20 mouse cellular contexts compared by ENCODE assay signal in genomic region chr6:48674291-48675058, GRCm38 (mm10). TPM values are rescaled to one million over a fixed set of nuclear protein-coding genes. Genes with fewer than 3 reads are reported as not detected.
DNase-seq lines count a peak whose midpoint lies in the region; ATAC-seq and TF ChIP-seq lines count a peak whose summit lies in the region.
"Had no signal": no experiment of that assay in that cellular context is flagged by ENCODE, and none has a peak within 500 bp of the region (broad histone marks: within the 10 kb centered on the region; RNA-seq: fewer than 3 reads in every experiment).

No protein-coding gene starts in this region.

- H3K79me2 ChIP-seq in CH12.LX (replicated peaks; ENCODE audit: control insufficient read depth, extremely low read depth, insufficient read depth, poor library complexity, severe bottlenecking), result peaks cover 20% of the 10 kb centered on the region
- no peaks in the 10 kb centered on the region for H3K79me2 ChIP-seq in heart, adult 2 months (replicated peaks; ENCODE audit: control insufficient read depth, insufficient read depth, low read length)

- dilution Hi-C loops in CH12.LX (cut with MboI; ENCODE audit: extremely low pct_ligation_motif_present, extremely low pct_unique_long_range_greater_than_20kb, low sequenced_read_pairs), result no loop called here

- no peak; the same call in 1 of the 2 replicates for TF ChIP-seq POLR2A in spleen, adult 2 months (IDR thresholded peaks at IDR 0.05; ENCODE audit: low read depth, low read length)
- peak; percentile 49 for TF ChIP-seq POLR2A in CH12.LX (IDR thresholded peaks at IDR 0.05; ENCODE audit: low read depth, low read length)
- no peak for TF ChIP-seq POLR2A in bone marrow, adult 2 months (IDR thresholded peaks at IDR 0.05; ENCODE audit: borderline replicate concordance, control insufficient read depth, low read depth, low read length)
- no peak for TF ChIP-seq POLR2A in heart, adult 2 months (IDR thresholded peaks at IDR 0.05; ENCODE audit: insufficient read depth, low read depth, low read length)

- TF ChIP-seq RAD21 in CH12.LX (IDR thresholded peaks at IDR 0.05; ENCODE audit: low read depth, low read length), result no peak; the same call in 1 of the 2 replicates

- H3K9me3 ChIP-seq in CH12.LX (replicated peaks; ENCODE audit: low read length), result peaks cover 4% of the 10 kb centered on the region
- H3K9me3 ChIP-seq in forebrain, embryonic 14.5 days (replicated peaks; ENCODE audit: control insufficient read depth, low read length), result no peaks in the 10 kb centered on the region
- H3K9me3 ChIP-seq: G1E; heart, embryonic 12.5 days; liver, embryonic 13.5 days; neural tube, embryonic 13.5 days had no signal

- no peak for TF ChIP-seq EP300 in CH12.LX (IDR thresholded peaks at IDR 0.05; ENCODE audit: low read length)
- no peak for TF ChIP-seq EP300 in heart, adult 2 months (IDR thresholded peaks at IDR 0.05; ENCODE audit: insufficient read depth, low read depth, low read length)

- in situ Hi-C loops in CH12.LX (cut with MboI; ENCODE audit: low pct_ligation_motif_present, low pct_unique_long_range_greater_than_20kb, low sequenced_read_pairs), result no loop called here

- no peak overlapping the region; the same call in 1 of the 2 replicates for H3K4me3 ChIP-seq in spleen, adult 2 months (ENCODE audit: extremely low read depth, insufficient read depth, insufficient read length)
- H3K4me3 ChIP-seq in CH12.LX (replicated peaks in 1 of 3; ENCODE audit: low read depth in 2 of 3, low read length in 2 of 3, poor library complexity in 1 of 3), result peak overlapping the region; percentile 20 to 34 (median 28)
- no peak overlapping the region for H3K4me3 ChIP-seq in bone marrow, adult 2 months (replicated peaks; ENCODE audit: control insufficient read depth, low read depth, low read length)
- H3K4me3 ChIP-seq in forebrain, embryonic 14.5 days (ENCODE audit: low read depth, low read length), result no peak overlapping the region
- no peak overlapping the region for H3K4me3 ChIP-seq in heart, adult 2 months
- H3K4me3 ChIP-seq: gastrocnemius, adult 2 months; heart, embryonic 12.5 days; liver, embryonic 13.5 days; neural tube, embryonic 13.5 days had no signal

- H3K4me1 ChIP-seq in spleen, adult 2 months (ENCODE audit: control insufficient read depth, insufficient read depth, insufficient read length), result peaks cover 19% of the 10 kb centered on the region
- peaks cover 13 to 50% of the 10 kb centered on the region in 2 experiments for H3K4me1 ChIP-seq in CH12.LX (ENCODE audit: control insufficient read depth in 1 of 2, insufficient read depth in 2 of 2)
- H3K4me1 ChIP-seq in bone marrow, adult 2 months (ENCODE audit: control insufficient read depth, insufficient read depth, low read length), result peaks cover 6% of the 10 kb centered on the region; the same call in 1 of the 2 replicates
- no peaks in the 10 kb centered on the region for H3K4me1 ChIP-seq in forebrain, embryonic 14.5 days (ENCODE audit: control insufficient read depth, insufficient read depth, low read length)
- H3K4me1 ChIP-seq in heart, adult 2 months (ENCODE audit: control insufficient read depth, insufficient read depth, low read length), result no peaks in the 10 kb centered on the region; the same call in 1 of the 2 replicates
- H3K4me1 ChIP-seq: neural tube, embryonic 13.5 days had no signal

- no peaks in the 10 kb centered on the region for H3K27me3 ChIP-seq in spleen, adult 2 months (ENCODE audit: control insufficient read depth, insufficient read depth, low read length)
- H3K27me3 ChIP-seq in CH12.LX (replicated peaks), result no peaks in the 10 kb centered on the region
- H3K27me3 ChIP-seq in forebrain, embryonic 14.5 days (replicated peaks; ENCODE audit: control insufficient read depth, insufficient read depth, low read length), result no peaks in the 10 kb centered on the region
- H3K27me3 ChIP-seq in heart, adult 2 months (ENCODE audit: control insufficient read depth, insufficient read depth, low read length), result no peaks in the 10 kb centered on the region
- H3K27me3 ChIP-seq: heart, embryonic 12.5 days; liver, embryonic 13.5 days; neural tube, embryonic 13.5 days had no signal

- TF ChIP-seq CTCF in spleen, adult 2 months (IDR thresholded peaks at IDR 0.05; ENCODE audit: extremely low read depth, insufficient read depth, insufficient read length, insufficient replicate concordance), result no peak
- TF ChIP-seq CTCF in CH12.LX (conservative IDR thresholded peaks at IDR 0.05 in 1 of 2, IDR thresholded peaks at IDR 0.05 in 1 of 2; ENCODE audit: low read depth in 2 of 2, low read length in 2 of 2), result no peak
- no peak for TF ChIP-seq CTCF in bone marrow, adult 2 months (IDR thresholded peaks at IDR 0.05; ENCODE audit: control insufficient read depth, insufficient read depth, low read length)
- TF ChIP-seq CTCF in heart, adult 2 months (IDR thresholded peaks at IDR 0.05), result no peak

- intact Hi-C loops in heart, adult 2 months (cut with DNase I), result no loop called here

- peaks cover 3% of the 10 kb centered on the region; the same call in 1 of the 2 replicates for H3K36me3 ChIP-seq in spleen, adult 2 months (ENCODE audit: control insufficient read depth, insufficient read depth, low read length)
- peaks cover 0 to 6% of the 10 kb centered on the region in 2 experiments for H3K36me3 ChIP-seq in CH12.LX (replicated peaks in 1 of 2; ENCODE audit: control insufficient read depth in 1 of 2, insufficient read depth in 1 of 2, low read length in 1 of 2)
- H3K36me3 ChIP-seq in forebrain, embryonic 14.5 days (ENCODE audit: control insufficient read depth, insufficient read depth, low read length), result no peaks in the 10 kb centered on the region
- H3K36me3 ChIP-seq in heart, adult 2 months (ENCODE audit: control insufficient read depth, insufficient read depth, low read length), result no peaks in the 10 kb centered on the region
- H3K36me3 ChIP-seq: heart, embryonic 12.5 days; neural tube, embryonic 13.5 days had no signal

- peak overlapping the region; percentile 66 for H3K4me2 ChIP-seq in CH12.LX (ENCODE audit: insufficient read depth, low read depth, poor library complexity, severe bottlenecking)
- no peak overlapping the region for H3K4me2 ChIP-seq in forebrain, embryonic 14.5 days (ENCODE audit: low read length)
- H3K4me2 ChIP-seq: heart, embryonic 12.5 days; neural tube, embryonic 13.5 days had no signal

- no peak for ATAC-seq in forebrain, embryonic 14.5 days
- ATAC-seq: forebrain, embryonic 16.5 days had no signal

- DNase-seq in spleen, adult 2 months (ENCODE audit: low read depth in 1 of 2, low spot score in 2 of 2), result no peak
- no peak for DNase-seq in spleen, postnatal 4 days (ENCODE audit: low spot score in 2 of 2)
- no peak for DNase-seq in CH12.LX (ENCODE audit: extremely low read depth)
- DNase-seq in thymus, postnatal 25 days, result peak; percentile 50
- DNase-seq in forebrain, embryonic 14.5 days (ENCODE audit: low spot score), result no peak
- DNase-seq in heart, adult 2 months, result no peak
- DNase-seq: adrenal gland, postnatal 36 days; cerebellum, postnatal 14 days; gastrocnemius, adult 2 months; heart, postnatal 4 days; kidney, postnatal 4 days; layer of hippocampus, postnatal 36 days; liver, embryonic 13.5 days; lung, postnatal 10 days had no signal

- peak overlapping the region; percentile 78 for H3K9ac ChIP-seq in CH12.LX (ENCODE audit: insufficient read depth, low read depth)
- H3K9ac ChIP-seq in forebrain, embryonic 14.5 days (ENCODE audit: low read length), result no peak overlapping the region
- no peak overlapping the region for H3K9ac ChIP-seq in heart, adult 2 months (ENCODE audit: low read depth, low read length)
- H3K9ac ChIP-seq: heart, embryonic 12.5 days; liver, embryonic 13.5 days; neural tube, embryonic 13.5 days had no signal

- peak overlapping the region; percentile 95 for H3K27ac ChIP-seq in spleen, adult 2 months (ENCODE audit: insufficient read depth, low read length)
- H3K27ac ChIP-seq in CH12.LX (ENCODE audit: insufficient read depth, low read depth), result peak overlapping the region; percentile 97
- H3K27ac ChIP-seq in bone marrow, adult 2 months (ENCODE audit: control insufficient read depth, insufficient read depth, low read depth, low read length, poor library complexity), result peak overlapping the region; percentile 77; the same call in 1 of the 2 replicates
- H3K27ac ChIP-seq in forebrain, embryonic 14.5 days (ENCODE audit: low read depth, low read length), result no peak overlapping the region
- no peak overlapping the region for H3K27ac ChIP-seq in heart, adult 2 months
- H3K27ac ChIP-seq: gastrocnemius, adult 2 months; neural tube, embryonic 13.5 days had no signal

- 71% methylated on average over 9 of the region's 9 CpGs for WGBS in spleen, adult 2 months
- 80% methylated on average over 9 of the region's 9 CpGs for WGBS in bone marrow, adult 2 months
- 95% methylated on average over 9 of the region's 9 CpGs for WGBS in forebrain, embryonic 14.5 days
- WGBS in heart, adult 2 months, result 92% methylated on average over 9 of the region's 9 CpGs

RNA-seq across cellular contexts. Expression of gene Gimap9, which starts 1.5 kb away (rescaled TPM):
- polyA plus RNA-seq in spleen, adult 2 months (2012; rRNA removed), result 9.9 and 10.4 TPM in 2 replicates
- total RNA-seq in CH12.LX (2012; rRNA removed) (31.0 and 38.5 TPM in 2 replicates), CH12.LX (2014; rRNA removed) (75.1 and 83.9 TPM in 2 replicates)
- 43.4 and 46.1 TPM in 2 replicates for polyA plus RNA-seq in CH12.LX (2012; ENCODE audit: insufficient read length, low read depth)
- polyA plus RNA-seq in bone marrow, adult 2 months (2011; ENCODE audit: insufficient read depth, insufficient read length, low replicate concordance, missing spikeins), result 13.5 and 26.0 TPM in 2 replicates
- 1.5 and 2.2 TPM in 2 replicates for polyA plus RNA-seq in forebrain, embryonic 14.5 days (2014; fragmentation: Nextera tagmentation; extraction: Ambion mirVana)
- 1 to 10 TPM; 3.1 to 3.4 TPM for total RNA-seq in heart, adult 2 months (2021)
- polyA plus RNA-seq in heart, adult 2 months (2012; rRNA removed), result 1.8 and 3.7 TPM in 2 replicates

RNA-seq across cellular contexts. Expression of gene Gimap4, which starts 9.9 kb away (rescaled TPM):
- polyA plus RNA-seq in spleen, adult 2 months (2012; rRNA removed), result 66.3 and 73.5 TPM in 2 replicates
- 113 and 144 TPM in 2 replicates for total RNA-seq in CH12.LX (2012; rRNA removed)
- 264 and 316 TPM in 2 replicates for total RNA-seq in CH12.LX (2014; rRNA removed)
- polyA plus RNA-seq in CH12.LX (2012; ENCODE audit: insufficient read length, low read depth), result 203 and 274 TPM in 2 replicates
- polyA plus RNA-seq in bone marrow, adult 2 months (2011; ENCODE audit: insufficient read depth, insufficient read length, low replicate concordance, missing spikeins), result 20.7 and 41.0 TPM in 2 replicates
- polyA plus RNA-seq in forebrain, embryonic 14.5 days (2014; fragmentation: Nextera tagmentation; extraction: Ambion mirVana), result 1.2 and 1.9 TPM in 2 replicates
- total RNA-seq in heart, adult 2 months (2021), result 10 to 100 TPM; 22.4 to 25.3 TPM
- 28.1 and 42.1 TPM in 2 replicates for polyA plus RNA-seq in heart, adult 2 months (2012; rRNA removed)
- total RNA-seq: G1E had no signal
- polyA plus RNA-seq: G1E had no signal

RNA-seq across cellular contexts. Expression of gene Gimap8, which starts 27.4 kb away (rescaled TPM):
- 20.1 and 22.2 TPM in 2 replicates for polyA plus RNA-seq in spleen, adult 2 months (2012; rRNA removed)
- total RNA-seq in CH12.LX (2012; rRNA removed) (27.9 and 28.5 TPM in 2 replicates), CH12.LX (2014; rRNA removed) (27.5 and 36.8 TPM in 2 replicates)
- 21.6 and 22.1 TPM in 2 replicates for polyA plus RNA-seq in CH12.LX (2012; ENCODE audit: insufficient read length, low read depth)
- 8.3 and 15.1 TPM in 2 replicates for polyA plus RNA-seq in bone marrow, adult 2 months (2011; ENCODE audit: insufficient read depth, insufficient read length, low replicate concordance, missing spikeins)
- 0.15 and 0.17 TPM in 2 replicates for polyA plus RNA-seq in forebrain, embryonic 14.5 days (2014; fragmentation: Nextera tagmentation; extraction: Ambion mirVana)
- total RNA-seq in heart, adult 2 months (2021), result 1 to 10 TPM; 7.1 to 7.6 TPM
- 4.1 and 7.3 TPM in 2 replicates for polyA plus RNA-seq in heart, adult 2 months (2012; rRNA removed)
- polyA plus RNA-seq: G1E had no signal

RNA-seq across cellular contexts. Expression of gene Gimap6, which starts 33.5 kb away (rescaled TPM):
- 50.8 and 54.3 TPM in 2 replicates for polyA plus RNA-seq in spleen, adult 2 months (2012; rRNA removed)
- total RNA-seq in CH12.LX (2012; rRNA removed), result 78.1 and 88.9 TPM in 2 replicates
- 128 and 158 TPM in 2 replicates for total RNA-seq in CH12.LX (2014; rRNA removed)
- polyA plus RNA-seq in CH12.LX (2012; ENCODE audit: insufficient read length, low read depth), result 87.9 and 97.2 TPM in 2 replicates
- 45.1 and 77.9 TPM in 2 replicates for polyA plus RNA-seq in bone marrow, adult 2 months (2011; ENCODE audit: insufficient read depth, insufficient read length, low replicate concordance, missing spikeins)
- polyA plus RNA-seq in forebrain, embryonic 14.5 days (2014; fragmentation: Nextera tagmentation; extraction: Ambion mirVana), result 7.2 and 8.3 TPM in 2 replicates
- 10 to 100 TPM; 34.3 to 38.1 TPM for total RNA-seq in heart, adult 2 months (2021)
- 19.2 and 28.6 TPM in 2 replicates for polyA plus RNA-seq in heart, adult 2 months (2012; rRNA removed)

RNA-seq across cellular contexts. Expression of gene Gm28053, which starts 43.9 kb away (rescaled TPM):
- 0.43 and 0.82 TPM in 2 replicates for polyA plus RNA-seq in spleen, adult 2 months (2012; rRNA removed)
- 10.0 and 12.0 TPM in 2 replicates for total RNA-seq in CH12.LX (2012; rRNA removed)
- 8.0 and 8.8 TPM in 2 replicates for total RNA-seq in CH12.LX (2014; rRNA removed)
- polyA plus RNA-seq in CH12.LX (2012; ENCODE audit: insufficient read length, low read depth), result 22.7 and 46.9 TPM in 2 replicates
- polyA plus RNA-seq in bone marrow, adult 2 months (2011; ENCODE audit: insufficient read depth, insufficient read length, low replicate concordance, missing spikeins), result 15.2 TPM in 1 of 2 replicates, not detected in the other
- 0.84 TPM in 1 of 2 replicates, not detected in the other for polyA plus RNA-seq in forebrain, embryonic 14.5 days (2014; fragmentation: Nextera tagmentation; extraction: Ambion mirVana)
- 1 to 10 TPM; 3.4 to 5.6 TPM for total RNA-seq in heart, adult 2 months (2021)
- polyA plus RNA-seq in heart, adult 2 months (2012; rRNA removed), result not detected in 2 replicates
- total RNA-seq: G1E; layer of hippocampus, postnatal 36 days; left cerebral cortex, postnatal 36 days had no signal
- polyA plus RNA-seq: forebrain, embryonic 16.5 days; G1E had no signal

Comparison
In these comparisons a context has a peak if more than half of its experiments do, and no peak if none do; other contexts are left out.
1. H3K27ac ChIP-seq: peak in spleen, adult 2 months (single experiment), CH12.LX (single experiment) and bone marrow, adult 2 months (single experiment); none in forebrain, embryonic 14.5 days (single experiment) and heart, adult 2 months (single experiment).
2. H3K4me3 ChIP-seq: peak in CH12.LX (3 of 3); none in spleen, adult 2 months (single experiment), bone marrow, adult 2 months (single experiment), forebrain, embryonic 14.5 days (single experiment) and heart, adult 2 months (single experiment).